Mouse (Mus musculus) midbrain, embryonic 12.5 days (tissue): ENCODE measurements around the gene Tapbp. TPM values are rescaled to one million over a fixed set of nuclear protein-coding genes. Genes with fewer than 3 reads are reported as not detected.
A peak's percentile ranks its signal among the peaks of the same experiment; 100 is the strongest.

ENCODE experiments used
- ATAC-seq: fragments of 200-750 bp; cut with Nextera tagmentation; 2 replicates; pipeline ENCODE4 v1.8.0; 2017; ENCODE audit warnings: low read depth, moderate TSS enrichment, moderate library complexity; ENCODE audit not compliant: low FRiP score
- H3K27ac ChIP-seq: fragments of 300-500 bp; sonication (generic); replicated peaks from 2 replicates; pipeline ENCODE4 v1.5.1; 2016; ENCODE audit warnings: mild to moderate bottlenecking
- H3K27me3 ChIP-seq: fragments of 300-500 bp; sonication (generic); 2 replicates; pipeline ENCODE4 v1.6.1; 2016; ENCODE audit warnings: mild to moderate bottlenecking
- H3K36me3 ChIP-seq: fragments of 300-500 bp; sonication (generic); 2 replicates; pipeline ENCODE4 v1.6.1; 2016
- H3K4me1 ChIP-seq: fragments of 300-500 bp; sonication (generic); 2 replicates; pipeline ENCODE4 v1.6.1; 2016
- H3K4me2 ChIP-seq: fragments of 300-500 bp; sonication (generic); replicated peaks from 2 replicates; pipeline ENCODE4 v1.6.1; 2016; ENCODE audit warnings: mild to moderate bottlenecking, moderate library complexity
- H3K4me3 ChIP-seq: fragments of 300-500 bp; sonication (generic); 2 replicates; pipeline ENCODE4 v1.5.1; 2016; ENCODE audit warnings: mild to moderate bottlenecking
- H3K9ac ChIP-seq: fragments of 300-500 bp; sonication (generic); replicated peaks from 2 replicates; pipeline ENCODE4 v1.6.1; 2016; ENCODE audit warnings: mild to moderate bottlenecking, moderate library complexity
- H3K9me3 ChIP-seq: fragments of 300-500 bp; sonication (generic); 2 replicates; pipeline ENCODE4 v1.6.1; 2016; ENCODE audit warnings: mild to moderate bottlenecking
- WGBS: fragments of 180-500 bp; shearing (Covaris S2); methylation state at CpG from one replicate; pipeline ENCODE4 v1.1.7; 2016; 5-methylcytosine and 5-hydroxymethylcytosine counted together
- polyA plus RNA-seq: library from polyadenylated mRNA; unstranded; fragments of >200 nt; fragmentation: Nextera tagmentation; extraction: Ambion mirVana; gene quantifications from 2 replicates; pipeline ENCODE4 v1.2.1, GENCODE M21; 2016

The Tapbp gene
- polyA plus RNA-seq, 1 experiment from 2014 or later = 21.9 TPM

- peak overlapping the region; percentile 97 for H3K4me2 ChIP-seq
- peak overlapping the region; percentile 90 for H3K9ac ChIP-seq
- H3K27ac ChIP-seq = no peak overlapping the region
- H3K9me3 ChIP-seq = no peaks in the 10 kb centered on the region
- peaks cover 23% of the 10 kb centered on the region for H3K4me1 ChIP-seq
- peak overlapping the region; percentile 81 for H3K4me3 ChIP-seq
- no peaks in the 10 kb centered on the region for H3K27me3 ChIP-seq
- 64% methylated on average over 21 of the region's 21 CpGs for WGBS
- ATAC-seq = no peak
- peaks cover 23% of the 10 kb centered on the region for H3K36me3 ChIP-seq
Measured at GRCm38 (mm10) chr17:33928251-33928947, 12.7 kb downstream of the Tapbp start.

- H3K9ac ChIP-seq = peak within 1 kb of the TSS; percentile 90
- peak within 1 kb of the TSS; percentile 81 for H3K4me3 ChIP-seq
- H3K4me1 ChIP-seq = peaks cover 23% of the 10 kb centered on the region
- peaks cover 35% of the 10 kb centered on the region for H3K36me3 ChIP-seq
- WGBS = under 1% methylated on average over 78 of the region's 80 CpGs
- peak within 1 kb of the TSS; percentile 88 for H3K27ac ChIP-seq
- peak within 1 kb of the TSS; percentile 97 for H3K4me2 ChIP-seq
- H3K27me3 ChIP-seq = no peaks in the 10 kb centered on the region
- no peaks in the 10 kb centered on the region for H3K9me3 ChIP-seq
- ATAC-seq = peak; percentile 81
Measured at GRCm38 (mm10) chr17:33929371-33930279, 13.9 kb downstream of the Tapbp start, which contains the start of gene Rgl2. Gene Rgl2, plus strand, starts transcription at chr17:33929543.

- under 1% methylated on average over 45 of the region's 45 CpGs for WGBS
- H3K27ac ChIP-seq = peak overlapping the region; percentile 88
- H3K4me3 ChIP-seq = peak overlapping the region; percentile 81
- no peak; the same call in 1 of the 2 replicates for ATAC-seq
- H3K4me1 ChIP-seq = peaks cover 23% of the 10 kb centered on the region
- H3K36me3 ChIP-seq = peaks cover 40% of the 10 kb centered on the region
- H3K27me3 ChIP-seq = no peaks in the 10 kb centered on the region
- no peaks in the 10 kb centered on the region for H3K9me3 ChIP-seq
- H3K9ac ChIP-seq = peak overlapping the region; percentile 90
- peak overlapping the region; percentile 97 for H3K4me2 ChIP-seq
Measured at GRCm38 (mm10) chr17:33930280-33931158, 14.8 kb downstream of the Tapbp start.

- whole genome bisulfite sequencing = 35% methylated on average over 18 of the region's 18 CpGs
- H3K36me3 ChIP-seq = peaks cover 47% of the 10 kb centered on the region
- peak overlapping the region; percentile 90 for H3K9ac ChIP-seq
- no peaks in the 10 kb centered on the region for H3K27me3 ChIP-seq
- H3K4me2 ChIP-seq = peak overlapping the region; percentile 97
- H3K4me1 ChIP-seq = peaks cover 23% of the 10 kb centered on the region
- no peaks in the 10 kb centered on the region for H3K9me3 ChIP-seq
- ATAC-seq = no peak
- H3K27ac ChIP-seq = no peak overlapping the region
- H3K4me3 ChIP-seq = peak overlapping the region; percentile 81
Measured at GRCm38 (mm10) chr17:33931159-33931866, 15.6 kb downstream of the Tapbp start.

GRCm38 (mm10) chr17:33931947-33932346 is 16.2 kb downstream of the Tapbp start:
- 89% methylated on average over 11 of the region's 11 CpGs for WGBS
- ATAC-seq = no peak
- H3K4me3 ChIP-seq = no peak overlapping the region
- H3K27ac ChIP-seq = no peak overlapping the region
- no peak overlapping the region for H3K4me2 ChIP-seq
- peaks cover 48% of the 10 kb centered on the region for H3K36me3 ChIP-seq
- H3K27me3 ChIP-seq = no peaks in the 10 kb centered on the region
- peaks cover 23% of the 10 kb centered on the region for H3K4me1 ChIP-seq
- H3K9me3 ChIP-seq = no peaks in the 10 kb centered on the region
- H3K9ac ChIP-seq = no peak overlapping the region

GRCm38 (mm10) chr17:33932448-33932847 is 16.7 kb downstream of the Tapbp start:
- H3K4me1 ChIP-seq = peaks cover 23% of the 10 kb centered on the region
- H3K36me3 ChIP-seq = peaks cover 50% of the 10 kb centered on the region
- no peak overlapping the region for H3K4me3 ChIP-seq
- WGBS = 85% methylated on average over 14 of the region's 14 CpGs
- no peaks in the 10 kb centered on the region for H3K9me3 ChIP-seq
- H3K27ac ChIP-seq = no peak overlapping the region
- H3K27me3 ChIP-seq = no peaks in the 10 kb centered on the region
- no peak for ATAC-seq
- no peak overlapping the region for H3K9ac ChIP-seq
- no peak overlapping the region for H3K4me2 ChIP-seq

- Histone ChIP-seq H3K27ac (no peak overlapping the region), H3K9ac (no peak overlapping the region), H3K4me3 (no peak overlapping the region), H3K4me2 (no peak overlapping the region), H3K36me3 (peaks cover 52% of the 10 kb centered on the region), H3K4me1 (peaks cover 20% of the 10 kb centered on the region), H3K27me3 (no peaks in the 10 kb centered on the region), H3K9me3 (no peaks in the 10 kb centered on the region)
- 91% methylated on average over 15 of the region's 15 CpGs for WGBS
- ATAC-seq = no peak
Measured at GRCm38 (mm10) chr17:33932970-33933369, 17.3 kb downstream of the Tapbp start.

- 88% methylated on average over 21 of the region's 21 CpGs for WGBS
- H3K4me3 ChIP-seq = no peak overlapping the region
- H3K4me2 ChIP-seq = no peak overlapping the region
- no peaks in the 10 kb centered on the region for H3K27me3 ChIP-seq
- no peaks in the 10 kb centered on the region for H3K9me3 ChIP-seq
- no peak overlapping the region for H3K27ac ChIP-seq
- H3K4me1 ChIP-seq = peaks cover 20% of the 10 kb centered on the region
- no peak for ATAC-seq
- peaks cover 62% of the 10 kb centered on the region for H3K36me3 ChIP-seq
- H3K9ac ChIP-seq = no peak overlapping the region
Measured at GRCm38 (mm10) chr17:33935422-33936055, 19.8 kb downstream of the Tapbp start.

- ATAC-seq = no peak
- no peaks in the 10 kb centered on the region for H3K27me3 ChIP-seq
- no peak overlapping the region for H3K9ac ChIP-seq
- H3K4me3 ChIP-seq = no peak overlapping the region
- H3K4me1 ChIP-seq = peaks cover 23% of the 10 kb centered on the region
- no peak overlapping the region for H3K4me2 ChIP-seq
- peaks cover 60% of the 10 kb centered on the region for H3K36me3 ChIP-seq
- H3K27ac ChIP-seq = no peak overlapping the region
- no peaks in the 10 kb centered on the region for H3K9me3 ChIP-seq
- WGBS = 91% methylated on average over 15 of the region's 15 CpGs
Measured at GRCm38 (mm10) chr17:33936993-33937392, 21.3 kb downstream of the Tapbp start.

- Histone ChIP-seq H3K4me1 (peaks cover 24% of the 10 kb centered on the region), H3K27ac (no peak overlapping the region), H3K9ac (no peak overlapping the region), H3K4me2 (peak overlapping the region; percentile 99; the same call in 1 of the 2 replicates), H3K36me3 (peaks cover 54% of the 10 kb centered on the region), H3K4me3 (no peak overlapping the region), H3K9me3 (no peaks in the 10 kb centered on the region), H3K27me3 (no peaks in the 10 kb centered on the region)
- no peak for ATAC-seq
- 82% methylated on average over 11 of the region's 11 CpGs for WGBS
Measured at GRCm38 (mm10) chr17:33938783-33939182, 23.1 kb downstream of the Tapbp start.
